Mouse (Mus musculus): ENCODE results near the gene Rcn1. TPM values are rescaled to one million over a fixed set of nuclear protein-coding genes. Genes with fewer than 3 reads are reported as not detected.

Gene Rcn1
- polyA plus RNA-seq, 1 experiment = 97.3 TPM

DNA sequence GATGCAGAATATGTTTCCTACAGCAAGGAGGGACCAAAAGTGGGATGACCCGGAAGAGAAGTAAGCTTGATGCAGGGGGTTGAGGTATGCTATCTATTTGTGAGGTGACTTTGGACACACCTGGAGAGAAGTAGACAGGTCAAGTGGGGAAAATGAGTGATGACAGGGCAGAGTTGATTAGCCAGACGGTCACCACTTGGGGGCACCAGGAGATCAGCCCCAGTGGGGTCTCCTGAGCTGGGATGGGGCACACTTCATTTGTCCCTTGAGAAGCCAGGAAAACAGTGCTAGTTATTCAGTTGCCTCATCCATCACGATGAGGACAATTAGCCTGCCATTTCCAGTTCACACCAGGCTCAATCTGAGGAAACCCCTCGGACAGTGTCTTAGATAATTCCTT lies 31.5 kb downstream of the Rcn1 start:
- H3K27me3 ChIP-seq (ENCODE audit: control insufficient read depth, insufficient read depth, insufficient read length) = no peaks in the 10 kb centered on the region
- H3ac ChIP-seq (ENCODE audit: control insufficient read depth, insufficient read length, low read depth) = no peak overlapping the region
- H3K4me3 ChIP-seq (ENCODE audit: insufficient read depth, poor library complexity, severe bottlenecking) = no peak overlapping the region
- H3K79me2 ChIP-seq (ENCODE audit: control insufficient read depth, insufficient read depth) = no peaks in the 10 kb centered on the region
- H3K79me3 ChIP-seq (ENCODE audit: low read depth) = no peaks in the 10 kb centered on the region
- TF ChIP-seq CTCF (IDR thresholded peaks at IDR 0.05; ENCODE audit: control insufficient read depth, insufficient read depth, insufficient read length) (no peak), CEBPB (IDR thresholded peaks at IDR 0.05; ENCODE audit: low read depth) (no peak), USF1 (IDR thresholded peaks at IDR 0.05; ENCODE audit: low read depth) (no peak), MYOD1 (IDR thresholded peaks at IDR 0.05; ENCODE audit: control insufficient read depth, insufficient read length, low read depth) (no peak), MYOG (IDR thresholded peaks at IDR 0.05; ENCODE audit: control insufficient read depth, extremely low read depth, insufficient read length) (no peak), FOSL1 (IDR thresholded peaks at IDR 0.05; ENCODE audit: insufficient read depth, low read length, poor library complexity, severe bottlenecking) (no peak), MAX (IDR thresholded peaks at IDR 0.05) (no peak)
- H3K36me3 ChIP-seq (ENCODE audit: control insufficient read depth, insufficient read depth) = no peaks in the 10 kb centered on the region

- no peak for TF ChIP-seq CEBPB (IDR thresholded peaks at IDR 0.05; ENCODE audit: low read depth)
- no peak for TF ChIP-seq USF1 (IDR thresholded peaks at IDR 0.05; ENCODE audit: low read depth)
- TF ChIP-seq MYOG (IDR thresholded peaks at IDR 0.05; ENCODE audit: control insufficient read depth, extremely low read depth, insufficient read length) = no peak
- no peak for TF ChIP-seq FOSL1 (IDR thresholded peaks at IDR 0.05; ENCODE audit: insufficient read depth, low read length, poor library complexity, severe bottlenecking)
- no peak for TF ChIP-seq MAX (IDR thresholded peaks at IDR 0.05)
- no peak for TF ChIP-seq MYOD1 (IDR thresholded peaks at IDR 0.05; ENCODE audit: control insufficient read depth, insufficient read length, low read depth)
- no peak for TF ChIP-seq CTCF (IDR thresholded peaks at IDR 0.05; ENCODE audit: control insufficient read depth, insufficient read depth, insufficient read length)
- H3K79me3 ChIP-seq (ENCODE audit: low read depth) = no peaks in the 10 kb centered on the region
- no peak overlapping the region for H3ac ChIP-seq (ENCODE audit: control insufficient read depth, insufficient read length, low read depth)
- H3K36me3 ChIP-seq (ENCODE audit: control insufficient read depth, insufficient read depth) = no peaks in the 10 kb centered on the region
- no peak overlapping the region for H3K4me3 ChIP-seq (ENCODE audit: insufficient read depth, poor library complexity, severe bottlenecking)
- H3K79me2 ChIP-seq (ENCODE audit: control insufficient read depth, insufficient read depth) = no peaks in the 10 kb centered on the region
- no peaks in the 10 kb centered on the region for H3K27me3 ChIP-seq (ENCODE audit: control insufficient read depth, insufficient read depth, insufficient read length)
Observed at GRCm38 (mm10) chr2:105358040-105358439, 41.1 kb downstream of the Rcn1 start.

DNA sequence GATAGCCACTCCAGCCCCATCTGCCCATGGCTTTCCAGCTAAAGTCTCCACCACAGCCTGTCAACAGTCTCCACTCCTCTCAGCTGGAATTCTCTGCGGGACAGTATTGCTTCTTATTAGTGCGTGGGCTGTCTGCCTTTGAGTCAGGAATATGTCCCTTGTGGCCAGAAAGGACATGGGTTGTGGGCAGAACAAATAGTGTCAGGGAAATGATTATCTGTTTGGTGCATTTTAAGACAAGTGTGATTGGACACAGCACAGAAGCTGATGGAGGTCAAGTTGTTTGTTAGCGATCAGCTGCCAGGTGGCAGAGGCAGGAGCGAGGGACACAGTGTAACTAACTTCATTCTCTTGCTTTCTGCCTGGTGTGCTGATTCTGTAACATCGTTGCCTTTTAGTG lies 42.3 kb downstream of the Rcn1 start:
- Histone ChIP-seq H3K4me3 (ENCODE audit: insufficient read depth, poor library complexity, severe bottlenecking) (no peak overlapping the region), H3K79me2 (ENCODE audit: control insufficient read depth, insufficient read depth) (no peaks in the 10 kb centered on the region), H3K79me3 (ENCODE audit: low read depth) (no peaks in the 10 kb centered on the region), H3K27me3 (ENCODE audit: control insufficient read depth, insufficient read depth, insufficient read length) (no peaks in the 10 kb centered on the region), H3K36me3 (ENCODE audit: control insufficient read depth, insufficient read depth) (no peaks in the 10 kb centered on the region), H3ac (ENCODE audit: control insufficient read depth, insufficient read length, low read depth) (no peak overlapping the region)
- TF ChIP-seq MYOD1 (IDR thresholded peaks at IDR 0.05; ENCODE audit: control insufficient read depth, insufficient read length, low read depth) (no peak), USF1 (IDR thresholded peaks at IDR 0.05; ENCODE audit: low read depth) (no peak), CEBPB (IDR thresholded peaks at IDR 0.05; ENCODE audit: low read depth) (no peak), MAX (IDR thresholded peaks at IDR 0.05) (no peak), FOSL1 (IDR thresholded peaks at IDR 0.05; ENCODE audit: insufficient read depth, low read length, poor library complexity, severe bottlenecking) (no peak), MYOG (IDR thresholded peaks at IDR 0.05; ENCODE audit: control insufficient read depth, extremely low read depth, insufficient read length) (no peak), CTCF (IDR thresholded peaks at IDR 0.05; ENCODE audit: control insufficient read depth, insufficient read depth, insufficient read length) (no peak)

GRCm38 (mm10) chr2:105348886-105349285 lies 50.2 kb downstream of the Rcn1 start:
- Histone ChIP-seq H3K79me2 (ENCODE audit: control insufficient read depth, insufficient read depth) (no peaks in the 10 kb centered on the region), H3K36me3 (ENCODE audit: control insufficient read depth, insufficient read depth) (no peaks in the 10 kb centered on the region), H3K4me3 (ENCODE audit: insufficient read depth, poor library complexity, severe bottlenecking) (no peak overlapping the region), H3ac (ENCODE audit: control insufficient read depth, insufficient read length, low read depth) (no peak overlapping the region), H3K79me3 (ENCODE audit: low read depth) (no peaks in the 10 kb centered on the region), H3K27me3 (ENCODE audit: control insufficient read depth, insufficient read depth, insufficient read length) (no peaks in the 10 kb centered on the region)
- no peak for TF ChIP-seq MYOG (IDR thresholded peaks at IDR 0.05; ENCODE audit: control insufficient read depth, extremely low read depth, insufficient read length)
- no peak for TF ChIP-seq USF1 (IDR thresholded peaks at IDR 0.05; ENCODE audit: low read depth)
- no peak for TF ChIP-seq CEBPB (IDR thresholded peaks at IDR 0.05; ENCODE audit: low read depth)
- no peak for TF ChIP-seq MYOD1 (IDR thresholded peaks at IDR 0.05; ENCODE audit: control insufficient read depth, insufficient read length, low read depth)
- no peak for TF ChIP-seq CTCF (IDR thresholded peaks at IDR 0.05; ENCODE audit: control insufficient read depth, insufficient read depth, insufficient read length)
- TF ChIP-seq FOSL1 (IDR thresholded peaks at IDR 0.05; ENCODE audit: insufficient read depth, low read length, poor library complexity, severe bottlenecking) = no peak
- TF ChIP-seq MAX (IDR thresholded peaks at IDR 0.05) = no peak

GRCm38 (mm10) chr2:105339993-105340392 lies 59.1 kb downstream of the Rcn1 start:
- TF ChIP-seq MAX (IDR thresholded peaks at IDR 0.05) = no peak
- no peak for TF ChIP-seq CEBPB (IDR thresholded peaks at IDR 0.05; ENCODE audit: low read depth)
- TF ChIP-seq CTCF (IDR thresholded peaks at IDR 0.05; ENCODE audit: control insufficient read depth, insufficient read depth, insufficient read length) = no peak
- no peak for TF ChIP-seq MYOG (IDR thresholded peaks at IDR 0.05; ENCODE audit: control insufficient read depth, extremely low read depth, insufficient read length)
- TF ChIP-seq MYOD1 (IDR thresholded peaks at IDR 0.05; ENCODE audit: control insufficient read depth, insufficient read length, low read depth) = no peak
- no peaks in the 10 kb centered on the region for H3K36me3 ChIP-seq (ENCODE audit: control insufficient read depth, insufficient read depth)
- no peak overlapping the region for H3K4me3 ChIP-seq (ENCODE audit: insufficient read depth, poor library complexity, severe bottlenecking)
- no peaks in the 10 kb centered on the region for H3K79me2 ChIP-seq (ENCODE audit: control insufficient read depth, insufficient read depth)
- H3ac ChIP-seq (ENCODE audit: control insufficient read depth, insufficient read length, low read depth) = no peak overlapping the region
- no peaks in the 10 kb centered on the region for H3K79me3 ChIP-seq (ENCODE audit: low read depth)
- peaks cover 3% of the 10 kb centered on the region for H3K27me3 ChIP-seq (ENCODE audit: control insufficient read depth, insufficient read depth, insufficient read length)

Data from C2C12 (cell line).